Comparison of ENCODE assay signal across 7 mouse cellular contexts in the genomic region with DNA sequence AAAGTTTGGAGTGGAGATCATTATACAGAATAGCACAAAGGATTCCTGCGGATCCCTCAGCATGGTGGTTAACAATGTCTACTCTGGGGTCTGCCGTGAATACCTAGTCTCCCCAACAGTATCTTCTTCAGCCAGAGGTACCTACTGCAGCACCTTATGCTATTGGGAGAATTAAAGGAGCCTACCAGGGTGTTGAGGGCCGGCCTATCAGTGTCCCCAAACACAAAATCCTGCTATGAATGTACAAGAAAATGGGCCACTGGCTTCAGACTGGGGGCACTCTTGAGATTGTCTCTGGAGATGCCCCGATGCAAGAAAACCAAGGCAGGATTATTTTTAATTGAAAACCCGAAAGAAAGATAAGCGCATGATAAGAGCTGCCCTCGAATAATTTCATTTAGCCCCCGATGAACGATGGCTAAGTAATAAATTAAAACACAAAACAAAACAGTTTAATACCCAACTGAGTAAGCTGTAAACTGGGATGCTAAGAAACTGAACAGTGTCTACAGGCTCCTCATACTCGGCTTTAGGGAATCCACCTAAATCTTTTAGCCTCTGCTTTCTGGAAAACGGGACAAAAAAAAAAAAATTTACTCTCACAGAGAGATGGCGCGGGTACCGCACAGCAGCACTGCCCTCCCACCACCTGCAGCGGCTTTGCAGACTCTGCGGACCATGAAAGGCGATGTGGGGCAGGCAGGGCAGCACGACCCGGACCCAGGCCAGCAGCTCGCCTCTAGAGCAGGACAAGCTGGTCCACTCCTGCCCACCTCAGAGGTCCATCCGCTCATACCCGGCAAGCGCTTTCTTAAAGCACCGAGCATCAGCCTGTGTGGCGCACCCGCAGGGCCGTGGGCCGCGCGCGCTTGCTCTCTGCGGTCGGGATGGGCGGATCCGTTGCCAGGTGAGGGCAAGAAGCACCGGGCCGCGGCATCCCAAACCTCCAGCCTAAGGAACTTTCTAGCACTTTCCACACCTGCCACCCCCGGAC. TPM values are rescaled to one million over a fixed set of nuclear protein-coding genes. Genes with fewer than 3 reads are reported as not detected.
DNase-seq lines count a peak whose midpoint lies in the region; ATAC-seq and TF ChIP-seq lines count a peak whose summit lies in the region.

No protein-coding gene starts in this region.

- DNase-seq in R1 (ENCODE audit: low read depth, low spot score), result peak; percentile 81
- DNase-seq in cerebellum, adult 8-10 months, result peak; percentile 33
- peak; percentile 40 for DNase-seq in forebrain, postnatal 0 days
- peak; percentile 45 for DNase-seq in left cerebral cortex, postnatal 4 days
- DNase-seq in mesoderm, embryonic 11.5 days (ENCODE audit: low read depth, low spot score), result peak; percentile 51
- DNase-seq in spleen, adult 18-20 months, result peak; percentile 35 to 49

- H3K4me3 ChIP-seq in forebrain, postnatal 0 days (ENCODE audit: low read depth, low read length), result peak overlapping the region; percentile 69
- H3K4me3 ChIP-seq in hindbrain, embryonic 12.5 days, result peak overlapping the region; percentile 96

- intact Hi-C loops in left cerebral cortex, postnatal 4 days (cut with DNase I), result no loop called here

- H3K27me3 ChIP-seq in forebrain, postnatal 0 days (ENCODE audit: insufficient read depth, low read length), result no peaks in the 10 kb centered on the region; the same call in 1 of the 2 replicates
- H3K27me3 ChIP-seq in hindbrain, embryonic 12.5 days, result no peaks in the 10 kb centered on the region

- H3K4me1 ChIP-seq in forebrain, postnatal 0 days (ENCODE audit: insufficient read depth), result peaks cover 6% of the 10 kb centered on the region; the same call in 1 of the 2 replicates
- peaks cover 32% of the 10 kb centered on the region for H3K4me1 ChIP-seq in hindbrain, embryonic 12.5 days

- TF ChIP-seq CTCF in forebrain, postnatal 0 days (IDR thresholded peaks at IDR 0.05; ENCODE audit: low read depth), result no peak

- no peak overlapping the region for H3K27ac ChIP-seq in forebrain, postnatal 0 days (ENCODE audit: low read depth, low read length)
- H3K27ac ChIP-seq in hindbrain, embryonic 12.5 days, result peak overlapping the region; percentile 78

- no peaks in the 10 kb centered on the region for H3K36me3 ChIP-seq in forebrain, postnatal 0 days (ENCODE audit: insufficient read depth)
- H3K36me3 ChIP-seq in hindbrain, embryonic 12.5 days, result no peaks in the 10 kb centered on the region

- H3K9ac ChIP-seq in forebrain, postnatal 0 days, result peak overlapping the region; percentile 61
- H3K9ac ChIP-seq in hindbrain, embryonic 12.5 days, result peak overlapping the region; percentile 85

- 4% methylated on average over 39 of the region's 39 CpGs for WGBS in forebrain, postnatal 0 days
- 4% methylated on average over 39 of the region's 39 CpGs for WGBS in hindbrain, embryonic 12.5 days

- ATAC-seq in forebrain, postnatal 0 days, result peak; percentile 50
- peak; percentile 71 for ATAC-seq in hindbrain, embryonic 12.5 days (ENCODE audit: low FRiP score)

- no peaks in the 10 kb centered on the region for H3K9me3 ChIP-seq in forebrain, postnatal 0 days (ENCODE audit: low read length)
- H3K9me3 ChIP-seq in hindbrain, embryonic 12.5 days (replicated peaks), result no peaks in the 10 kb centered on the region

- H3K4me2 ChIP-seq in forebrain, postnatal 0 days (ENCODE audit: low read depth), result peak overlapping the region; percentile 94
- H3K4me2 ChIP-seq in hindbrain, embryonic 12.5 days (replicated peaks), result peak overlapping the region; percentile 70

RNA-seq across cellular contexts. Expression of a gene that starts 0.9 kb away (rescaled TPM):
- total RNA-seq in forebrain, postnatal 0 days (2014; rRNA removed), result 20.2 and 21.2 TPM in 2 replicates
- polyA plus RNA-seq in forebrain, postnatal 0 days (2015; fragmentation: Nextera tagmentation; extraction: Ambion mirVana), result 5.4 and 5.8 TPM in 2 replicates
- polyA plus RNA-seq in hindbrain, embryonic 12.5 days (2016; fragmentation: Nextera tagmentation; extraction: Ambion mirVana), result 19.0 and 19.7 TPM in 2 replicates
- total RNA-seq in left cerebral cortex, postnatal 4 days (2021), result 10 to 100 TPM in 1 of 2 experiments, 1 to 10 TPM in 1; 8.5 to 11.4 TPM

RNA-seq across cellular contexts. Expression of a gene that starts 1.1 kb away (rescaled TPM):
- 0.48 TPM in 1 of 2 replicates, not detected in the other for total RNA-seq in forebrain, postnatal 0 days (2014; rRNA removed)
- 0.21 and 0.53 TPM in 2 replicates for polyA plus RNA-seq in forebrain, postnatal 0 days (2015; fragmentation: Nextera tagmentation; extraction: Ambion mirVana)
- polyA plus RNA-seq in hindbrain, embryonic 12.5 days (2016; fragmentation: Nextera tagmentation; extraction: Ambion mirVana), result 0.39 TPM in 1 of 2 replicates, not detected in the other
- total RNA-seq in left cerebral cortex, postnatal 4 days (2021), result not detected

RNA-seq across cellular contexts. Expression of a gene that starts 53.0 kb away (rescaled TPM):
- total RNA-seq in forebrain, postnatal 0 days (2014; rRNA removed), result 118 and 147 TPM in 2 replicates
- polyA plus RNA-seq in forebrain, postnatal 0 days (2015; fragmentation: Nextera tagmentation; extraction: Ambion mirVana), result 154 and 159 TPM in 2 replicates
- 232 and 238 TPM in 2 replicates for polyA plus RNA-seq in hindbrain, embryonic 12.5 days (2016; fragmentation: Nextera tagmentation; extraction: Ambion mirVana)
- 100 to 1,000 TPM; 113 to 139 TPM for total RNA-seq in left cerebral cortex, postnatal 4 days (2021)
